Mouse (Mus musculus): Measurements from ENCODE around the gene Ube2q1.

Gene Ube2q1

GRCm38 (mm10) chr3:89821548-89822480, 48.4 kb downstream of the Ube2q1 start:
- no peak for DNase-seq

- no peak for DNase-seq
Observed at GRCm38 (mm10) chr3:89823594-89823993, 50.2 kb downstream of the Ube2q1 start.

- no peak for DNase-seq
Observed at GRCm38 (mm10) chr3:89826295-89826694, 52.9 kb downstream of the Ube2q1 start.

- DNase-seq: peak in 1 of 2 experiments; percentile 16
Observed at GRCm38 (mm10) chr3:89830815-89831591, 57.6 kb downstream of the Ube2q1 start, which contains the start of gene She. TSS of gene She (plus strand) at chr3:89831370.

Data from kidney, adult 8-10 months (tissue).